Mouse (Mus musculus): Measurements from ENCODE around the gene Ccl27a. TPM values are rescaled to one million over a fixed set of nuclear protein-coding genes. Genes with fewer than 3 reads are reported as not detected.
"Not testable (repeated sequence)": the region's sequence is repeated elsewhere in the genome, so short reads cannot be mapped to it uniquely, and the experiment has no call there.

Ccl27a gene
- 23.7 and 24.5 TPM in 2 replicates for polyA plus RNA-seq (2015; fragmentation: Nextera tagmentation; extraction: Ambion mirVana)

GRCm38 (mm10) chr4:41774002-41774401 lies at the start of gene Ccl27a:
Gene Ccl27a (minus strand): TSS chr4:41774247.
- not testable (repeated sequence) for ATAC-seq

DNA sequence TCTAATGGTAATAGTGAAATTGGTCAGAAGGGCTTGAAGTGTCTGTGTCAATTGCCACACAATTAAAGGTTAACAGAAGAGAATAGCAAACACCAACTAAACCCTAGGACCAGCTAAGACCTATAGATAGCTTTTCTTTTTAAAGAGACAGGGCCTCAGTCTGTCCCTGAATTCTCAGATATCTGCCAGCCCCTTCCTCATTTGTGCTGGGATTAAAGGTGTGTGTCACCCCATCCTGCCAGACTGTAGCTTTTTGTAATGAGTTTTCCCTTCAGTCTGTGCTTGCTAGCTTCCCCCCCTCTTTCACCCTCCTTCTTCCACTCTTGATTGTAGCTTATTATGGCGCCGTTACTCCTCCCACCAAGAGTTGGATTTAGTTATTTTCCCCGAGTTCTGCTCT lies 9.2 kb upstream of the Ccl27a start:
- H3K4me2 ChIP-seq (replicated peaks; ENCODE audit: low read depth, low read length); ATAC-seq; H3K4me1 ChIP-seq (ENCODE audit: insufficient read depth, low read depth, low read length); H3K36me3 ChIP-seq (ENCODE audit: insufficient read depth, low read length); H3K9me3 ChIP-seq (ENCODE audit: low read length); H3K27me3 ChIP-seq (replicated peaks; ENCODE audit: insufficient read depth, low read length); H3K9ac ChIP-seq (replicated peaks; ENCODE audit: low read depth); H3K4me3 ChIP-seq (ENCODE audit: low read depth, low read length); H3K27ac ChIP-seq (ENCODE audit: low read length); DNase-seq (ENCODE audit: low spot score): not testable (repeated sequence)
- 40% methylated on average over 3 of the region's 3 CpGs for WGBS

More at GRCm38 (mm10) chr4:41774002-41774401, at the start of gene Ccl27a:
- H3K27ac ChIP-seq (ENCODE audit: low read length); H3K36me3 ChIP-seq (ENCODE audit: insufficient read depth, low read length); H3K9me3 ChIP-seq (ENCODE audit: low read length); H3K27me3 ChIP-seq (replicated peaks; ENCODE audit: insufficient read depth, low read length); H3K4me1 ChIP-seq (ENCODE audit: insufficient read depth, low read depth, low read length); H3K9ac ChIP-seq (replicated peaks; ENCODE audit: low read depth): not testable (repeated sequence)
- peak within 1 kb of the TSS; percentile 37 for H3K4me2 ChIP-seq (replicated peaks; ENCODE audit: low read depth, low read length)
- DNase-seq (ENCODE audit: low spot score): peak; percentile 83
- peak within 1 kb of the TSS; percentile 27 for H3K4me3 ChIP-seq (ENCODE audit: low read depth, low read length)
- WGBS: 2% methylated on average over 12 of the region's 14 CpGs

DNA sequence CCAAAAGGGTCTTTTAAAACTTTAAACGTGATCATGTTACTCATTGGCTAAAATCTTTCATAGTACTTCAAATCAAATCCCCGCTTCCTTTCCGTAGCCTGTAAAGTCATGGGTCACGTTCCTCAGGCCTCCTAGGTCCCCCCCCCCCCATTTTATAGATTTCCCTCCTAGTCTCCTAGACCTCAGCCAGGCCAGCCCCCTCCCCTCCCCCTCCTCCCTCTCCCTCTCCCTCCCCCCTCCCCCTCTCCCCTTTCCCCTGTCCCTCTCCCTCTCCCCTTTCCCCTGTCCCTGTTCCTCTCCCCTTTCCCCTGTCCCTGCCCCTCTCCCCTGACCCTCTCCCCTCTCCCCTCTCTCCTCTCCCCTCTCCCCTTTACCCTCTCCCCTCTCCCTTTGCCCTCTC lies 8.7 kb upstream of the Ccl27a start:
- not testable (repeated sequence) for H3K4me3 ChIP-seq (ENCODE audit: low read depth, low read length); H3K36me3 ChIP-seq (ENCODE audit: insufficient read depth, low read length); H3K9ac ChIP-seq (replicated peaks; ENCODE audit: low read depth); H3K4me1 ChIP-seq (ENCODE audit: insufficient read depth, low read depth, low read length); H3K27me3 ChIP-seq (replicated peaks; ENCODE audit: insufficient read depth, low read length); H3K27ac ChIP-seq (ENCODE audit: low read length); H3K9me3 ChIP-seq (ENCODE audit: low read length); H3K4me2 ChIP-seq (replicated peaks; ENCODE audit: low read depth, low read length); DNase-seq (ENCODE audit: low spot score); ATAC-seq
- 53% methylated on average over 4 of the region's 4 CpGs for WGBS

- not testable (repeated sequence) for H3K9ac ChIP-seq (replicated peaks; ENCODE audit: low read depth); H3K4me2 ChIP-seq (replicated peaks; ENCODE audit: low read depth, low read length); H3K4me1 ChIP-seq (ENCODE audit: insufficient read depth, low read depth, low read length); ATAC-seq; H3K27me3 ChIP-seq (replicated peaks; ENCODE audit: insufficient read depth, low read length); H3K4me3 ChIP-seq (ENCODE audit: low read depth, low read length); H3K9me3 ChIP-seq (ENCODE audit: low read length); H3K27ac ChIP-seq (ENCODE audit: low read length); H3K36me3 ChIP-seq (ENCODE audit: insufficient read depth, low read length)
- peak; percentile 15 for DNase-seq (ENCODE audit: low spot score)
- WGBS: 18% methylated on average over 9 of the region's 21 CpGs
Observed at GRCm38 (mm10) chr4:41781748-41782485, 7.9 kb upstream of the Ccl27a start.

DNA sequence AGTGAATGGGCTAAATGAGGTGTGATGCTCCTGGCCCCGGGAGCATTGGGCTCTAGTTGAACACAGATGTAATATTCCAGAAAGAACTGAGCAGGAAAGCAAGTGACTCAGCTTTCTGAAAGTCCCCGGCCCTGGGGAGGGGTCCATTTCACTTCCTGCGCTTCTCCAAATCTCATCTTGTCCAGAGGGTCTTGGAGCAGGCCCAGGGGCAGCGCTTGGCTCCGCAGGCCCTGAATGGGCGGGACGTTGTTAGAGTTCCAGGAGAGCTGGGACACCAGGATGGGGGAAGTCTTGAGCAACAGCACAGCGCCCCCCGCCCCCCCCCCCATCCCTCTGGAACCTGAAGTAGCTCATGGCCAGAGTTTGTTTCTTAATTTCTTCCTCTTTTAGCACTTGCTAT lies 7.2 kb upstream of the Ccl27a start:
- not testable (repeated sequence) for DNase-seq (ENCODE audit: low spot score); H3K27ac ChIP-seq (ENCODE audit: low read length); H3K27me3 ChIP-seq (replicated peaks; ENCODE audit: insufficient read depth, low read length); H3K4me1 ChIP-seq (ENCODE audit: insufficient read depth, low read depth, low read length); H3K4me3 ChIP-seq (ENCODE audit: low read depth, low read length); H3K4me2 ChIP-seq (replicated peaks; ENCODE audit: low read depth, low read length); H3K9me3 ChIP-seq (ENCODE audit: low read length); ATAC-seq; H3K36me3 ChIP-seq (ENCODE audit: insufficient read depth, low read length); H3K9ac ChIP-seq (replicated peaks; ENCODE audit: low read depth)
- WGBS: 22% methylated on average over 5 of the region's 9 CpGs

DNA sequence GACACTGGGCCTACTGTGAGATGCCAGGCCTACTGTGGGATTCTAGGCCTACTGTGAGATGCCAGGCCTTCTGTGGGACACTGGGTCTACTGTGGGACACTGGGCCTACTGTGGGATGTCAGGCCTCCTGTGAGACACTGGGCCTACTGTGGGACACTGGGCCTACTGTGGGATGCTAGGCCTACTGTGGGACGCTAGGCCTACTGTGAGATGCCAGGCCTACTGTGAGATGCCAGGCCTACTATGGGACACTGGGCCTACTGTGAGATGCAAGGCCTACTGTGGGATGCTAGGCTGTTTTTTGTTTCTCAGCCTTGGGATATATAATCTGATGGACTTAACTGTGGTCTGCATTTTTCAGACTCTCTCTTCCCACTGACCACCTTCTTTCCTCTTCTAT lies 1.8 kb upstream of the Ccl27a start:
- not testable (repeated sequence) for H3K9ac ChIP-seq (replicated peaks; ENCODE audit: low read depth); H3K36me3 ChIP-seq (ENCODE audit: insufficient read depth, low read length)
- whole genome bisulfite sequencing: 82% methylated on average over 1 of the region's 1 CpGs

DNA sequence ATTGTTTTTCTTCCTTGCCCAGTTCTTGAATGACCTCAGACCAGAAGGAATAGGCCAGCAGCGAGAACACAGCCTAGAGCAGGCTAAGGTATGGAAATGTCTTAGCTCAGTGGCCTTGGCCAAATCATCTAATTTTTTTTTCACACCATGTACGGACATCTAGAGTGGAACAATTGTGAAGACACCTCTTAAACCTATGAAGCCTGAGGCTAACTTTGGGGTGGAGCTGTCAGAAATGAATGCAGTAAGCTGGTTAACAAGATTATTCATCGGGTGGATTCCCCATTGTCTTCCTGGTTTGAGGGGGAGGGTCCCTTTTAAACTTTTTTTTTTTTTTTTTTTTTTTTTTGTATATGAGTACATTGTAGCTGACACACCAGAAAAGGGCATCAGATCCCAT lies 459 bp upstream of the Ccl27a start:
- not testable (repeated sequence) for H3K9ac ChIP-seq (replicated peaks; ENCODE audit: low read depth); H3K9me3 ChIP-seq (ENCODE audit: low read length); H3K4me3 ChIP-seq (ENCODE audit: low read depth, low read length); H3K27ac ChIP-seq (ENCODE audit: low read length); H3K4me1 ChIP-seq (ENCODE audit: insufficient read depth, low read depth, low read length); H3K36me3 ChIP-seq (ENCODE audit: insufficient read depth, low read length); DNase-seq (ENCODE audit: low spot score); ATAC-seq; H3K27me3 ChIP-seq (replicated peaks; ENCODE audit: insufficient read depth, low read length)
- WGBS: 73% methylated on average over 3 of the region's 3 CpGs
- peak overlapping the region; percentile 37; the same call in 1 of the 2 replicates for H3K4me2 ChIP-seq (replicated peaks; ENCODE audit: low read depth, low read length)

More for the DNA sequence above, 1.8 kb upstream of the Ccl27a start:
- H3K4me2 ChIP-seq (replicated peaks; ENCODE audit: low read depth, low read length); H3K27me3 ChIP-seq (replicated peaks; ENCODE audit: insufficient read depth, low read length); DNase-seq (ENCODE audit: low spot score); H3K9me3 ChIP-seq (ENCODE audit: low read length); H3K27ac ChIP-seq (ENCODE audit: low read length); H3K4me1 ChIP-seq (ENCODE audit: insufficient read depth, low read depth, low read length); ATAC-seq; H3K4me3 ChIP-seq (ENCODE audit: low read depth, low read length): not testable (repeated sequence)

DNA sequence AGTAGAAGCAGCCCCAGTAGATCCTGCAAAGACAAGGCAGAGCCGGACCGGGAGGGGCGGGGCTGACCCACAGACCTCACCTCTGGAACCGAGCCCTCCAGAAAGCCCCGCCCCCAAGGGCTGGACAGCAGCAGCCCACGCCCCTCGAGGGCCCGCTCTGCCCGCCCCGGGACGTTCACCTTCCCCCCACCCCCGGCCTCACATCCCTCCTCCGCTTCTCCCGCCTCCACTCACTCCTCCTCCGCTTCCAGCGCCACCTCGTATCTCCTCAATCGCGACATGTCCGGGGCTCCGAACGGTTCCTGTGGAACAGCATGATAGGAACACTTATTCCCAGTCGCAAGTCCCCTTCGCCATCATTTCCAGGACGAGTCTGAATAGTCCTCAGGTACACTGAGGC lies 545 bp downstream of the Ccl27a start:
- H3K36me3 ChIP-seq (ENCODE audit: insufficient read depth, low read length); H3K27me3 ChIP-seq (replicated peaks; ENCODE audit: insufficient read depth, low read length); H3K27ac ChIP-seq (ENCODE audit: low read length); H3K9me3 ChIP-seq (ENCODE audit: low read length); H3K9ac ChIP-seq (replicated peaks; ENCODE audit: low read depth); H3K4me1 ChIP-seq (ENCODE audit: insufficient read depth, low read depth, low read length): not testable (repeated sequence)
- Histone ChIP-seq H3K4me3 (ENCODE audit: low read depth, low read length) (peak overlapping the region; percentile 27), H3K4me2 (replicated peaks; ENCODE audit: low read depth, low read length) (peak overlapping the region; percentile 37)
- DNase-seq (ENCODE audit: low spot score) (peak; percentile 88), ATAC-seq (peak; percentile 57; the same call in 1 of the 2 replicates)
- WGBS: 3% methylated on average over 12 of the region's 25 CpGs

GRCm38 (mm10) chr4:41772946-41773345 lies 1.1 kb downstream of the Ccl27a start:
- WGBS: 25% methylated on average over 4 of the region's 16 CpGs
- DNase-seq (ENCODE audit: low spot score): not testable (repeated sequence)

DNA sequence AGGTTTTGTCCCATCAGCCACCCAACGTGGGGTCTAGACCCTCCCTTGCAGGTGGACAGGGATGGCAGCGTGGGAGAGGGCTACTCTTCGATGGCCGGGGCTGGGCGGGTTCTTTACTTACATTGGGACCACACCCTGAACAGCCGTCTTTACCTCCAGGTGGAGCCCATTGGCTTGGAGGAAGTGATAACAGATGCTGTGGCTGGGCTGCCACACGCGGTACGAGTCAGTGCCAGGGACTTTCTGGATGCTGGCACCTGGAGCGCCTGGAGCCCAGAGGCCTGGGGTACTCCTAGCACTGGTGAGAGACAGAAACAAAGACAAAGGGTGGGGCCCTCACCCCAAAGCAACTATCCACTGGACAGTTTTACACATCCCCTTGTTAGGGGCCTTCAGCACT lies 6.7 kb downstream of the Ccl27a start:
- not testable (repeated sequence) for H3K36me3 ChIP-seq (ENCODE audit: insufficient read depth, low read length); H3K4me1 ChIP-seq (ENCODE audit: insufficient read depth, low read depth, low read length); H3K9ac ChIP-seq (replicated peaks; ENCODE audit: low read depth); DNase-seq (ENCODE audit: low spot score); H3K27me3 ChIP-seq (replicated peaks; ENCODE audit: insufficient read depth, low read length); H3K27ac ChIP-seq (ENCODE audit: low read length); H3K9me3 ChIP-seq (ENCODE audit: low read length); ATAC-seq; H3K4me2 ChIP-seq (replicated peaks; ENCODE audit: low read depth, low read length); H3K4me3 ChIP-seq (ENCODE audit: low read depth, low read length)
- WGBS: 80% methylated on average over 10 of the region's 10 CpGs

More at GRCm38 (mm10) chr4:41772946-41773345, 1.1 kb downstream of the Ccl27a start:
- H3K4me1 ChIP-seq (ENCODE audit: insufficient read depth, low read depth, low read length); ATAC-seq; H3K36me3 ChIP-seq (ENCODE audit: insufficient read depth, low read length); H3K9me3 ChIP-seq (ENCODE audit: low read length); H3K27ac ChIP-seq (ENCODE audit: low read length); H3K27me3 ChIP-seq (replicated peaks; ENCODE audit: insufficient read depth, low read length); H3K4me3 ChIP-seq (ENCODE audit: low read depth, low read length); H3K9ac ChIP-seq (replicated peaks; ENCODE audit: low read depth): not testable (repeated sequence)
- H3K4me2 ChIP-seq (replicated peaks; ENCODE audit: low read depth, low read length): 0 out of 2 replicates have a peak overlapping the region, but pooled peaks have one; percentile 30
